Mouse (Mus musculus) yolk sac, embryonic 10.5 days (tissue): Measurements from ENCODE around the gene Tom1l1.
"Not testable (repeated sequence)": the region's sequence is repeated elsewhere in the genome, so short reads cannot be mapped to it uniquely, and the experiment has no call there.

Source experiments
- DNase-seq: peaks from one replicate; pipeline ENCODE4 v3.0.0-alpha.2; 2017; ENCODE audit warnings: low spot score

Tom1l1 gene

DNA sequence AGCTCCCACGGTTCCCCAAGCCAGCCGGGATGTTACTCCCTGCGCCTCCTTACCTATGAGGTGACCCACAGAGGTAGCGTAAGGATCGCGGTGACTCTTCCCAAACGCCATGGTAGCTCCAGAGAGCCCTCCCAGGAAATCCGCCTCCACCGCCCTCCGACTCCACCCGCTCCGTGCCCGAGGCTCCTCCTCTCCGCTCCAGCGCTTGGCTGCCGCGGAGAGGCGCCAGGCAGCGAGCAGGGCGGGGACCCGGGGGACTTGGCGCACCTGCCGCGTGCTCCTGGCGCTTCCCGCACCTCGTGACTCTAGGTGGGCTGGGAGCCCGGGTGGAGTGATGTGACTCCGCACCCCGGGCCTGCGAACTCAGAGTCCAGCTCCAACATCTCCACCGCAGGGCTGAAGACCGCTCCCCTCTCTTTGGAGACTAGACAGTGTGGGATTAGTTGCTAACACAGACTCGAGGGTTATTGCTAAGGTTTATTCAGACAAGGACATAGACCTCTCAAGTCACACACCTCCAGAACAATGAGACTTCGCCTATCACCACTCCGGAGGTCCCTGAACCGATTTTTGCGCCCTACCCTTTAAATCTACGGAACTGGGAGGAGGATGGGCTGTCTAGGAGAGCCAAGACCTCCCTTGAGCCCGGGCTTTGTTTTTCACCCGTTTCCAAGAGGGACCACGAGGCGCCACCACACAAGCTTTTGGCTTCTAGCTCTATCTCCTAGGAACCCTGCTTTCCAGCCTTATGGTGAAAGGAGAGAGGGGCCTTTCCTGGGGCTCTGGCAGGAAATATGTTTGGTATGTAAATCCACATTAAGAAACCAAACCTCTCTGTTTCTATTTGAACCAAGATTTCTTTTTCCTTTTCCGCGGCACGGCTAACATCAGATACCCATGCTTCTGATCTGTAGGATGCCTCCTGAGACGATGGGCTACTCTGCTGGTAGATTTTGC is at the start of gene Tom1l1:
Gene Tom1l1 (minus strand): TSS at position 907 of the 957 bp plus-strand sequence.
- peak; percentile 87 for DNase-seq

DNA sequence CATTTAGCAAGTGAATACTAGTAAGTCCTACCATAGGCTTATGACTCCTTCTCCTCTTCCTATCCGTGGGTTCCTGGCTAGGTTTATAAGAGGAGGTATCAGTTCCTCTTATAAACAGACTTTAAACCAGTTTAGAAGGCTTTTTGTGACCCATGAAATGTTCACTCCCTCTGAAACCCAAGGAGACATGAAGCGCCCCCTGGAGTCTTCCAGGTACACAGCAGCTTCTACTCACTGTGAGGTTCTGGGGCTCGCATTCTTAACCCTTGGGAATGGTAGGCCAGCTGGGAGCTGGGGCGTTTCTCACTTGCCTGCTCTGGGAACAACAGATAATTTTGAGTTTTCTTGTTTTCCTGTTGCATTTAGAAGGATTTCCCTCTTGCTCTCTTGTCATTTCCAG is 45.4 kb upstream of the Tom1l1 start:
- no peak for DNase-seq

DNA sequence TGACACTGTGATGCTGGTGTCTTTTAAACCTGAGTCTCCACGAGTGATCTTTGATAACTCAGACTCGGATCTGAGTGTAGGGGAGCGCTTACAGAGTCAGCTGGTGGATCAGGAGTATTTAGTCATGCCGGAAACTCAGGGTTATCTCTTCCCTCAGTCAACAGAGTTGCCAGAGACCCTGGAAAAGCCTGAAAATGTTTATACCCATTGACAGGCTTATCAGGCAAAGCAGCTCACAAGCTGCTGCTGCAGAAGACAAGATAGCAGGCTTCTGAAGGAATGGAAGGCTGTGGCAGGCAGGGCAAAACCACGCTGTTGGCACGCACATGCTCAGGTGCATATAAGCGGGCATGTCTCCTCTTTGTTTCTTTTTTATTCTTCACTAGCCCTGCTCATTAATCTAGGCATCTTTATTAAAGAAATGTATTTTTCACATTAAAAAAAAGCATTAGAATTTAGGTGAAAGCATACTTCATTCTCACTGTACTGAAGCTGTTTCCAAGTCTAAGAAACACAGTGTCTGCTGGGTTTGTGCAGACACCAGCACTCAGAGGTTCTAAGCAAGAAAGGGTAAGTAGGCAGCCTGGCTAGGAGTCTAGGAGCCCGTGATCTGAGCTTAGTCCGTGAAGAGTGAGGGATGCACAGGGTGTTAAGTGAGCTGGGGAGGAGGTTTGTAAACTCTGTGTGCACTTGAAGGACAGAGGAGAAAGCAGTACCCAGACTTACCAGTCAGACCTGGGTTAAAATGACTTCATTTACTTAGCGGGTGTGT is 39.4 kb upstream of the Tom1l1 start:
- peak; percentile 57 for DNase-seq

DNA sequence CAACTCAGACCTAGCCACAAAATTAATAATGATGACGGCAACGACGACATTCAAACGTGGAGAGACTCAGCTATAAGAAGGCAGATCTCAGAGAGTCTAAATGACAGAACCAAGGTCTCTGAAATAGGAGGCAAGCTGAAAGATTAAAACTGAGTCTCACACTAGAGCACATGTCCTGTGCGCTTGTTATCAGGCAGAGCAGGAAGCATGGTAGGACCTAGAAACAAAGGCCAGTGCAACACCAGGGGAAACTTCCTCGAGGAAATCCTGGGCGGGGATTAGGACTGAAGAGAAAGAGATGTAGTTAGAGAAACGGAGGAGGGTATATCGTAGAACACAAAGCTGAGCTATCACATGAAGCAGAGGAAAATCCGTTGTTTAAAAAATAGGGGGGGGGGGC is 38.6 kb upstream of the Tom1l1 start:
- peak; percentile 16 for DNase-seq

DNA sequence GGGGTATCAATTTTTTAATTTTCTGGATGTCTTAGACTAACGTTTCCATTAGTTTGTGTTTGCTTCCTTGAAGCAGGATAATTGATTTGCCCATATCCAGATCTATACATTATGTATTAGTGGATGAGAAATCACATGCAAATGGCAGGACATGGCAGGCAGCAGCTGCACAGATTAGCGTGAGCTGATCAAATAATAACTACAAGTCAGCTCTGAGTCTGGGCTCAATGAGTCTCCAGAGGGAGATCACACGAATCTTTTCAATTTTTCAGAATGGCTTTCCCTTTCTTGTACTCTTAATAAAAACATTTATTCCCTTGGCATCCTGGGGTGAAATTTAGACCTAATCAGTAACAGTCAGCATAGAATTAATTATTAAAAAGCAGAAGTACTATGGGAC is 34.1 kb upstream of the Tom1l1 start:
- DNase-seq = no peak

DNA sequence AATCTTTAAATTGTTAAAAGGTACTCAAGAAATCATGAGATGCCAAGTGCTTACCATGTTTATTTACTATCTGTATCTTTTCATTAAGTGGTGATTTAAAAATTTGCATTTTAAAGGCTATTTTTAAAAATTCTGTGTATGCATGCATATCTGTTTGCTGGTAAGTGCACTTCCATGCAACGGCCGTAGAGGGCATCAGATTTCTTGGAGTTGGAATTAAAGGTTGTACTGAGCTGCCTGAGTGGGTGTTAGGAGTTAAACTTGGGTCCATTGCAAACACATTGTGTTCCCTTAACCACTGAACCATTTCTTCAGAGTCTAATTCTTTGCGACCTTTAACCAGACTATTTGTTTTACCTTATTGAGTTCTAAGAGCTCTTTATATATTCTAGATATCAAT is 29.6 kb upstream of the Tom1l1 start:
- no peak for DNase-seq

DNA sequence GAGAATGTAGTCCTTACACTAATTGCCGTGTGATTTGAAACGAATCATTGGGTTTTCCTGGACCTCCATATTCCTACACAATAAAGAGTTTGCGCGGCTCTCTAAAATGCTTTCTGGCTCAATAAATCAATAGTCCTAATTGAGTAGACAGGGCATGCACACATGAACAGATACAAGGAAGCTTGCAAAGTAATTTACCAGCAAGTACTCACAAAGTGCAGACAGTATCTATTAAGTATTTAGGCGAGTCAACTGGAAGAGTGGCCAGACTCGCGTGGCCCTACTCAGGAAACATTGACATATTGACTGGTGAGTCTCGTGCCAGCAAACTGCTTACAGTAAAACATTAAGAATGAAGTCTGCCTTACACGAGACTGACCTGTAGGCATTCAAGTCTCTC is 23.4 kb upstream of the Tom1l1 start:
- no peak for DNase-seq

DNA sequence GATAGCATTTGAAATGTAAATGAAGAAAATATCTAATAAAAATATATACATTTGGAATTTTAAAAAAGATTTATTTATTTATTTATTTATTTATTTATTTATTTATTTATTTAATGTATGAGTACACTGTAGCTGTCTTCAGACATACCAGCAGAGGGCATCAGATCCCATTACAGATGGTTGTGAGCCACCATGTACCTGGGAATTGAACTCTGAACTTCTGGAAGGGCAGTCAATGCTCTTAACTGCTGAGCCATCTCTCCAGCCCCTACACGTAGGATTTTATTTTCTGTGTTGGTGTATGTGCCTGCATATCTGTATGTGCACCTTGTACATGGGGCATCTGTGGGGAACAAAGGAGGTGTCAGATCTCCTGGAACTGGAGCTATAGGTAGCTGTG is 19.0 kb upstream of the Tom1l1 start:
- DNase-seq = not testable (repeated sequence)

DNA sequence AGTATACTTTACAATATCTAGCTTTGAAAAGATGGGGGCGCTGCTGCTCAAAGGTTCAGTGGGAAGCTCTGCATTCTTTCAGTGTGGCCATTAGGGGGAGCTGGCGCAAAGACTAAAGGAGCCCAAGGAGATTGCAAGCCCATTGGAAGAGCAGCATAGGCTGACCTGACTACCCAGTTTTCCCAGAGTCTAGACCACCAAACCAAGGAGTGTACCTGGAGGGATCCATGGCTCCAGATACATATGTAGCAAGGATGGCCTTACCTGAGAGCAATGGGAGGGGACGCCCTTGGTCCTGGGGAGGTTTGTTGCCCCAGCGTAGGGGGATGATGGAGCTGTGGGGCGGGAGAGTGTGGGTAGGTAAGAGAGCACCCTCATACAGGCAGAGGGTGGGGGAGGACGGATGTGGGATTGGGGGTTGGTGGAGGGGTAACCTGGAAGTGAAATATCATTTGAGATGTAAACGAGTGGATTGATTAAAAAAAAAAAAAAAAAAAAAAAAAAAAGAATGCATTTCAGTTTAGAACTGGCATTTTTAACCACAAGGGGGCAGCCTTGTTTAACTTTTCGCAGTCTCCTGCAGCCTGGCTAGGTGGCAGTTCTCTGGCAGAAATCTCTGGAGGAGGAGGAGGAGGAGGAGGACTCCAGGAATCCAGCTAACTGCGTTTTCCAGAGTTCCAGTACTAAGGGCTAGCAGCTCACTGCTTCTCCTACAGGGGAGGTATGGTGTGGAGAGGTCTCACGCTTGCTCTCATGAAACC is 9.5 kb upstream of the Tom1l1 start:
- DNase-seq = peak; percentile 74

DNA sequence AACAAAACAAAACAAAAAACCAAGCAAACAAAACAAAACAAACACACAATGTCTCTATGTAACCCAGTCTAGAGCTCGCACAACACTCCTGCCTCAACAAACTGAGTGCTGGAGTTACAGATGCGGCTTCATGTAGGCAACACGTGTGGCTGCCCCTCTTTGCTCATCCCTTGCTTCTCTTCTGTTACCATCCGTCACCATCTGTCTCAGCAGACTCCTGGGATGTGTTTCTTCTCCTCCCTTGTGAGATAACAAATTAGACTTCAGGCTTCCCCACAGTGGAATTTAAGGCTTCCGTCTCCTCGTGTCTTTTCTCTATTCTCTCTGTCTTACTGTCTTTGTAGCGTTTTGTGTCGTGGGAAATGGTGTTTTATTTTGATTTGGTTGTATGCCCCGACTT is 7.6 kb upstream of the Tom1l1 start:
- no peak for DNase-seq

DNA sequence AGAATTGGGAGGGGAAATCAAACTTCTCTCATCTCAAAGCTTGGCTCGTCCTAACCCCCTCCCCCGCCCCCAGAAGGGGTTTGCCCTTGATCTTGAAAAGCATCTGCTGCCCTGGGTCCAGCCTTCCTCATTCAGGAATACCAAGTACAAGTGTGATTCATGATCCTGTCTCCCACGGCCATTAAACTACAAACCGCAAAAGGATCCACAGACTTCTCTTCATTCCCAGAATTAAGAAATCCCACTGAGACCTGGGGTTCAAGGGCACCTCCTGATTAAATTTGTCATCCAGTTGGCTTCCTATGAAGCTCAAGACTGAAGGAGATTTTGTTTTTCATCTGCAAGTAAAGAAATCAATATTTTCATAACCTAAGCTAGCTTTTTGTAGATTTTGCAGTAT is 6.0 kb upstream of the Tom1l1 start:
- DNase-seq = no peak

DNA sequence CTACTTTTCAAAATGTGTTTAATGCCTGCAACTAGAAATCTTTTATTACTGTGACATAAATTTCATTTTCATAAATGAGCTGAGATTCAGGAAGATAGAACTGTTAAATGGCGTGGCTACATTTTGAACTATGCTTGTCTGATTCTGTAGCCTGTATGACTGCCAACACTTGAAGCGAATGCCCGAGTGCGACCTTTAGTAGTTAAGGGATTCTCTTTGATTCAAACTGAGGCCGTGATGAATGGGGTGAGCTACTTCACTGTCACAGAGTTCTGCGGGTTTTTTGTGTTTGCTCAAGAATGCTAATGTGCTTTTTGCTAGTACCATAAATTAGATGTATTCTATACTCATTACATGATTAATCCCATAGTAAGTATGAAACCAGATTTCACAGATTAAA is 2.2 kb upstream of the Tom1l1 start:
- DNase-seq = no peak

DNA sequence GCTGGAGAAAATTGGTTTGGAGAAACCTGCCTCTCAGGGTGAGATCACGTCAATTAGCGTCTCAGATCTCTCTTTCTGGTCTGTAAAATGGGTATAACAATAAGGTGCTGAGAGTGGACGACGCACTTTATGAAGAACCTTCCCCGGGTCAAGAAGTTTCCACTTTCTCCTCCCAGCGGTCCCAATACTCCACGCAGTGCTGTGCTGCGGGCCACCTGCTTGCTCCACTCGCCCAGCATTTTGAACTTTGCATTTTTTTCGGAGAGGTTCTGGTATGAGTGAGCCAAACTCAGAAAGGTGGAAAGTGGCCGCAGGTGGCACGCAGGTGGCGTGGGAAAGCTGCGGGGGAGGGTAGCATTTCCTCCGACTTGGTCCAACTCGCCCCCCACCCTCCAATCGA is 1.1 kb downstream of the Tom1l1 start:
- no peak for DNase-seq

DNA sequence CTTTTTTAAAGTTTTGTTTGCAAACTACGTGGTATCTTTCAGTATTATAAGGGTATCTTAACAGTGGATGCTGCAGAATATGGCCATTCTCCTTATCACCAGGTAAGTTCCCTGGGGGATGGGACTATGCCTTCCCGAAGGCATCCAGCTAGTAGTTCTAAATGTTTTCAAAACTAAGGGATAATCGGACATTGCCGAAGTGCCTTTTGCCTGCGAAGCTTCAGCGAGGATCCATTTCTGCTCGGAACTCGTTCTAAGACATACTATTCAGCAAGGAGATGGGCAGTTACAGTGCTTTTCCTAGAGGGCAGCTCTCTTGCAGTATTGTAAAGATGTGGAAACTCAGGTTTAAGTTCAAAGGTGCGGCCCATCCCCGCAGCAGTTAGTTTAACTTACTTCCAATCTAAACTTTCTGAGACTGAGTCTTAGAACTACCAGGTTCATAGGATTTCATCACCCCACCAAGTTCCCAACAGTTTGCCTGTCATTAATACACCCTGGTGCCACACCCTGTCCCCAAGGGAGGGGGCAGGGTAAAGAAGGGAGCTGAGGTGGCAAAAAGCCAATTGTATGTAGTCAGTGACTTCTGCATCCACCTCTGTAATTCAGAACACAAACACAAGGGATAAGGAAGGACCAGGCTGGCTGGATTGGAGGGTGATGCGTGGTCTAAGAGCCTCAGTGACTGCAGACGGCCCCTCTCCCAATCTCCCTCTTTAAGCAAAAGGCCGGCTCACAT is 1.7 kb downstream of the Tom1l1 start:
- no peak for DNase-seq

DNA sequence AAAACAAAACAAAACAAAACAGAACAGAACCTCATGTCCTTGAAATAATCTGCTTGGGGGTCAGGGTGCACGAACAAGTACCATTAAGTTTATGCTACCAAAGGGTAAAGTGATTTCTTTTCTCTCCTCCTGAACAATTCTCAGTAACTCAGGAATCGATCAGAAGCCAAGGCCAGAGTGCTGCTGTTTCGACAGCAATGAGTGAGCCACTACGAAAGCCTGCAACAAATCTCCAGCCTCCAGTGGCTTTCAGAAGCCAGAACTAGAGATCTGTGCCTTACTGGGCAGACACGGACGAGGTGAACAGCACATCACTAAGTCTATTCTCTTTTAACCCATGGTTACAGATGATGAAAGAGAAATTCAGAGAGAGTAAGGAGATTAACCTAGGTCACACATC is 3.0 kb downstream of the Tom1l1 start:
- no peak for DNase-seq

DNA sequence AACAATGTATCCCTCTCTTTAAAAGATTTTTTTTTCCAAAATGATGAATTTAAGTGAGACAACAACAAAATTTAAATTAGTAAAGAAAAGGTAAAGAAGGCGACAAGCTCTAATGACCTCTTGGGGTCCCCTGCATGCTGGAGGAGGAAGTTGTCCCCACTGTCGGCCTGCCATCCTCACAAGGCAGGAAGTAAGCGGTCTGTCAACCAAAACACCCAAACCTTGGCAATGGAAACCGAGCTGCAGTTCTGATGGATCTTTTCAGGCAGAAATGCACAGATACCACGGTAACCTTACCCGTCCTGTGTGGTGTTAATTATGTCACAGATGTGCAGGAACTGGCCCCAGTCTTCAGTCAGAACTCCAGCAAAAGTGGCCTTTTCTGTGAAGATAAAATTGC is 3.4 kb downstream of the Tom1l1 start:
- DNase-seq = no peak

DNA sequence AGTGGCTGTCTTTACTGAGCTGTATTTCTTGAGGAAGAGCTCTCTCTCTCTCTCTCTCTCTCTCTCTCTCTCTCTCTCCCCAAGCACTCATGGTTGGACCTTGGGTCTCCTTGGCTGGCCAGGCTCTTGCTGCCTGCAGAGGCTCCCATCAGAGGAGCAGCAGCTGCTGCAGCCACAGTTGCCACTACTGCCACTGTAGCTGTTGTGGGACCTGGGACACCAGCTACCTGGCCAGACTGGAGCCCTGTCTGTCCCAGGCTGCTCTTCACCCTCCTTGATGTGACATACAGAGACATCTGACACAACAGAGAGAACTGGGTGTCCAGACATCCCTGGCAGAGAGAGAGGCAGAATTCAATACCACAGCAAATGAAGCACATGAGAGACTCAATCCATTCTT is 7.0 kb downstream of the Tom1l1 start:
- no peak for DNase-seq

DNA sequence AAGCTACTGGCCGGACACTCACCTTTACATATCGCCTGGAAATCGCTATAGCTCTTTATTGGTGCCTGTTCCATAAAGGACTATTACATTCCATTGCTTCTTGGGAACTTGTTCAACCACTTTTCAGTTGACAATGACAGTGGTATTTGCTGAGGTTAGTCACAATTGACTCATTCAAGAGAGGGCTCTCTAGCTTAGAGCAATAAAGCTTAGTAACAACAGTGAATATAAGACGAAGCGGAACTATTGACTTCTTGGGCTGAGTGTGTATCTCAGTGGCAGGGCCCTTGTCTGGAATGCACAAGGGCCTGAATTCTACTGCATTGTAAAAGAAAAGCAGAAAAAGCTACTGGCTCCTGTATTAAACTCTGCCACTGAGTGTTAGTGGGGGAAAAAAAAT is 9.6 kb downstream of the Tom1l1 start:
- no peak for DNase-seq

DNA sequence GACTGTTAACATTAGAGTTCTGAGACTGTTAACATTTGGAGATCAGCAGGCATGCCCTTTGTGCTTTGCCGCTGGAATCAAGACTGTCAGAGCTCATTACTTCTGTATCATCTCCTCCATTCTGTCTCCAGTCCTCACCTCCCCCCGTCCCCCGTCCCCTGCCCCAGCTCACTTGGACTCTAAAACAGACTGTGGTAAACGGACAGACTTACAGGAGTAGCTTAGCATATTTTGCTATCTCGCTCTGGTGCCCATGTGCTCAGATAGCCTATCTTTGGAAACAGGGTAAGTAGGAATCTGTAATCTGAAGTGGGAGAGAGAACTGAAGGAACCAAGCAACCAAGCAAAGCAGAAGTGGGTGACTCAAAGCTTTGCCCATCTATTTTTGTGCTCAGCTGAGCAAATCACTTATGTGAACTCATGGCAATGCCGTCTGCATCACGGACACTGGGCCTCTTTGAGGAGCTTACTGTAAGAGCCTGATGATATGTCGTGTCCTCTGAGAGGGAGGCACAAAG is 10.3 kb downstream of the Tom1l1 start:
- no peak for DNase-seq

DNA sequence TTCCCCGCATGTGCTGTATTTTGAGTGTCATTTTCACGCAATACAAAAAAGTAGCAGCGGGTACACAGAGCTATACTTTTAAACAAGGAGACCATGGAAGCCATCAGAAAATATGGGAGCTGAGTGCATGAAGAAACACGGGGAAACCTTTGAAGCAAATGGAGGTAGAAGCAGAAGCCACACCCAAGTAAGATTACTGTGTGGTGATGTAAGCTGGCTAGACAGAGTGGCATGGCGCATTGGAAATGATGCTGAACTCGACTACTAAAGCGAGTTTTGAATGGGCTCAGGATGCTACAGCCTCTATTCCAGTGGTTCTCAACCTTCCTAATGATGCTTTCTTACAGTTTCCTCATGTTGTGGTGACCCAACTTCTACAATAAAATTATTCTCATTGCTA is 11.1 kb downstream of the Tom1l1 start:
- DNase-seq = no peak

DNA sequence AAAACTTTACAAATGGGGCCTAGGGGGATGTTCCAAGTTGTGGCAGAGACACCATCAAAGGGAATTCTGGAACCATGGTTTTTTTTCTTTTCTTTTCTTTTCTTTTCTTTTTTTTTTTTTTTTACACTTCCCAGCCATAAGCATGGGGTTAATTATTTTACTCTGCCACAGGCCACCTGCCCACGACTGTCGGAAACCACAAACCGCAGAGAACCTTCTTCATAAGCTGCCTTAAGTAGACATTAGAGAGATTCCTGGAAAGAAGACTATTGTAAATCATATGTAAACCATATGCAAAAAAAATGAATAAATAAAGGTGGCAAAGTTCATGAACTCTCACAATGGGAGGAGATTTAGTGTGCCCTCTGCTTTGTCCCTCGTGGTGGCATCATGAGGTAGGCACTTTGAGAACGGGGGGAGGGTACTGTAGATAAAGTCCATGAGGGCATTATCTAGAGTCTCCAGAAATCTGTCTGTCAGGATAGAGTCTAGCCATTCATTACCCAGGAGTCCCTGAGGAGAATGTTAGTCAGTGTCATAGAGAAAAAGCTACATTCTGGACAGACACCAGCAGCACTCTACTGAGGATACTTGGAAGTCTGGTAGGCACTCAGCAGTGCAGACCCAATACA is 12.6 kb downstream of the Tom1l1 start:
- DNase-seq = no peak
